Mouse (Mus musculus): ENCODE results near the gene Egfl7.
A peak's percentile ranks its signal among the peaks of the same experiment; 100 is the strongest.

Gene Egfl7

DNA sequence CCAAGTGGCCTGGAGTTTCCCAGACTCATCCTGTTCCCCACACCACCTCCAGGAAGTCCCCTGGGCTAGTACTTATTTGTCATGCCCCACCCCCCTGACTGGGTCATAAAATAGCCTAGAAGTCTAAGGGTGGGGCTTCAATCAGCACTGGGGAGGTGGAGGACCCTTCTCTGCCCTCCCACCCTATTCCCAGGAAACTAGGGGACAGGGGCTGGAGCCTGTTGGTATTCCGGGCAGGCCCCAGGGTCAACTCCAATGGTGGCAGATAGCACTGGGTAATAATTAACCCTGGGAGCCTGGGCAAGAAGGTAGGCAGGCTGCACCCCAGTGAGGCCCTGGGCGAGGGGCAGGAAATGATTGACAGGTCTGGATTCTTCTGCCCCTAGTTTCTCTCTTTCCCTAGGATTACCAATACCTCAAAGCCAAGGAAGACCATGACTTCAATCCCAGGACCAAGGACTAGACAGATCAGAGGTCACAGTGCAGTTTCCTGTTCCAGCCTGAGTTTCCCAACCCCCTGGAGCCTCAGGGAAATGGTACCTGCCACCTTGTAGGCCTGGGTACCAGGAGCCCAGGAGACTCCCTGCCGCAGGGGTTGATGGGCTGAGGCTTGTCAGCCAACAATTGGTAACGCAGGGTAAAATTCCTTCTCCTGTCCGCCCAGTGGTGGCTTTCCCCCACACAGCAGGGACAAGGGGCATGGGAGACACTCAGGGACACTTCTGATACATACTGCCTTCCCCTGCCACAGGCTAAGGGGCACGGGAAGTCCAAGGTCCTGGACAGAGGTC lies 15.3 kb downstream of the Egfl7 start:
- DNase-seq = peak; percentile 63 to 65

DNA sequence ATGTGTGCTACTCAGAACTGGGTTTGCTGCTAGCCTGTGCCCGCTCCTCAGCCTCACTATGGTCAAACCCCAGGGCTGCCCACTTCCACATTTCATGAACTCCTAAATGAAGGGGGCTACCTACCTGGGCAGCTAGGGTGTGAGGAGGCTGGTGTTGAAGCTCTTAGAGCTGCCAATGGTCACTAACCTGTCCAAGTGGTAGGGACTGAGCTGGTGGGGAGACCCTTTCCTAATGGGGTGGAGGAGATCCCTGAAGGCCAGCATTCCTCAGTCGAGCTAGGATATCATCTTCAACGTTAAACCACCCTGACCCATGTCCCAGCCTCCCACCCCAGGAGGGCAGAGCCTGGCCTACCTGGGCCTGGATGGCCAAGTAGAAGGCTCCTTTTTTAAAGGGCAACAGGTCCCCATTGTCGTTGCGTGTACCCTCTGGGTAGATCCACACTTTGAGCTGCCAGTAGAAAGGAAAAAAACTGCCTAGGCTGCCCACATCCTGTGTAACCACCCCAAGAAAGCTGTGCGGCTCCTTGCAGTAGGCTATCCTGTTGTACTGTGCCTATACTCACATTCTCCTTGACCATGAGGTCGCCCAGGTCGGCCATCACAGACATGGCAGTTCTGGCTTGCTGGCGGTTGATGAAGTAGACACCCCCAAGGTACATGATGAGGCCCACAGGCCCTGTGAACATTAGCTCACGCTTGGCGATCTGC lies 16.1 kb downstream of the Egfl7 start:
- peak in 1 of 2 experiments; percentile 48 for DNase-seq

DNA sequence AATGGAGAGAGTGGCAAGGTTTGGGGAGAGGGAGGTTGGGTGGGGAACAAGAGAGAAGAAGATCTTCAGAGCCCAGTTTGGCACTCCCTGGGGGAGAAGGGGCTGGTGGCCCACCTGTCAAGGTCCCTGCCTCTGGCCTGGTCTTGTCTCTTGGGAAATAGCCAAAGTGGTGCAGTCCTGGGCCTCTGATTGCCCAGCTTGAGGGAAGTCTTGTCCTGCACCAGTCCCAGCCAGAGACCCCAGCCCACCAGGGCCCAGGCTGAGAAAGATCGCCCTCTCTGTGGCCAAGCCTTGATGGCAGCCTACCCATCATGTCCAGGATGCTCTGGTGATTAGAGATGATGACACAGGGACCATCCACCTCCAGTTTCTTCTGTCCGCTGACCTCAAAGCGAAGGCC lies 17.1 kb downstream of the Egfl7 start:
- DNase-seq = no peak

DNA sequence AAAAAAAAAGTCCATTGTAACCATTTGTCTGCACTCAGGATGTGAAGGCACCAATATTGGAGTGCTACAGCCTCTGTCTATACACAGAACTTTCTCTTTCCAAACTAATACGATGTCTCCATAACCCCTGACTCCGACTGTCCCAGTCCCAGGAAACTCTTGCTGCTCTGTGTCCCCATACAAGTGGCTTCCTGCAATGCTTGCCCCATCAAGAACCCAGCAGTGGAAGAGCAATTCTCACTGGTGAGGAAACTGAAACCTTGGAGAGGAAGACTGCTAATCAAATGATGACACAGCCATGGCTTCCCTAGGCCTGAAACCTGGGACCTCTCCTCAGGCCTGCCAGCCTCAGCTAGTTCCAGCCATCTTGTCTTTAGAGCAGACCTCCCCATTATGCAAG lies 18.0 kb downstream of the Egfl7 start:
- no peak for DNase-seq

DNA sequence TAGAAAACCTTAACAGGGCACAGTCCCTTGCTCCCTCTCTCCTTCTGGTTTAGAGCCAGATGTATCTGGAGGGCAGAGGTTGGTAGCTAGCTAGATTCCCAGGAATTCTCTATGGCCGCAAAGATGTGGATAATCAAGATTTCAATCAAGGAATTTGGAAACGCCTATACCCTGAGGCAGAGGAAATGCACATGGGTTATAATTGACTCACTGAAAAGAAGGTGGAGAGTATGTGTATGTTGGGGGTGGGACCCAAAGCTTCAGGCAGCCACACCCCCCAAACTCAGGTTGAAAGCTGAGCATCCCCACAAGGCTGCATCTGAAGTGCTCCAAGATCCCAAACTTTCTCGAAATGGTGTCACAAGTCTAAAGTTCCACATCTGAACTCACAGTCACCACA lies 18.6 kb downstream of the Egfl7 start:
- no peak for DNase-seq

DNA sequence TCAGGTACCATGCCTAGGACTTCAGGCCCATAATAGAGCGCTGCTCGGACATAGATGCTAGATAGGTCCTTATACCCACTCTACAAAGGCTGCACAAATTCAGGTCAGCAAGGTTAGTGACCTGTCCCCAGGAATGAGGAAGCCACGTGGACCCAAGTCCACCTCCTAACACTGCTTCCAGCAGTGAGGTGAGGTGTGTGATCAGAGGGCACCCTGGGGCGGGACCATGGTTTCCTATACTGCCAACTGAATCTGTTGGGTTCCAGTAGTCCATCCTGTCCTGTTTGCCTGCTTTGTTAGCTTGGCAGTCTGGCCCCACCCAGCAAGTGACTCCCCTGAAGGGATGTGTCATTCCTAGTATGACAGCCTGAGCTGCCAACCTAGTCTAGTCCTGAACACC lies 20.2 kb downstream of the Egfl7 start:
- no peak for DNase-seq

DNA sequence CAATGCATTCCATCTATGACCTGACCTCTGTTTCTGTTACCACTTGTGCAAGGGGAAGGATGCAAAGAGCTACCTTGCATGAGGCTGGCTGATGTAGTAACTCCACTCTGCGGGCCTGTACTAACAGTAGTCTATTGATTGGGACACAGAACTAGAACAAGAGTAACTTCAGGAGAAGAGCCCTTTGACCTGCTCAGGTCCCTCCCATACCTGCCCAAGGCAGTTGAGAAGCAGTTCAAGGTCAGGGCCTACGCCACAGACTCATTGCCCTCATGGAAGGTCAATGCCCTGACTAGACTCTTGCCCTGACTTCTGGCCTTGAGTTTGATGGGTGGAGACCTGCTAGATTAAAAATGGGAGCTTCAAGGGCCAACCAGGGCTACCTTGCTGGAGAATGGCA lies 20.9 kb downstream of the Egfl7 start:
- no peak for DNase-seq

DNA sequence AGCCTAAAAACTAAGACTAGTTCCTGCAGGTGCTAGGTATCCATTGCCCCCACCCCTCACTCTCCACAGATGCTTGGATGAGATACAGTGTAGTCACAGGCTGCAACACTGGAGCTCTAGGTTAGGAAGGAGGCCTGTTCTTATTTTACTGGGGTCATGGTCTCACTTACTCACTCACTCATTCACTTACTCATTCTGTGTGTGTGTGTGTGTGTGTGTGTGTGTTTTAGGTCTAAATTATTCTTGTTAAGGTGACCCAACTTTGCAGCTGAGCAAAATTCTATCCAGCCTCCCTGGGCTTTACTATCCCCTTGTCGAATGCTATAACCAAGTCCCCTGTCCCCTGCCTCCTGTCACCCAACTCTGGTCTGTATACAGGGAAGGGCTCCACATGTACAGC lies 21.8 kb downstream of the Egfl7 start:
- no peak for DNase-seq

DNA sequence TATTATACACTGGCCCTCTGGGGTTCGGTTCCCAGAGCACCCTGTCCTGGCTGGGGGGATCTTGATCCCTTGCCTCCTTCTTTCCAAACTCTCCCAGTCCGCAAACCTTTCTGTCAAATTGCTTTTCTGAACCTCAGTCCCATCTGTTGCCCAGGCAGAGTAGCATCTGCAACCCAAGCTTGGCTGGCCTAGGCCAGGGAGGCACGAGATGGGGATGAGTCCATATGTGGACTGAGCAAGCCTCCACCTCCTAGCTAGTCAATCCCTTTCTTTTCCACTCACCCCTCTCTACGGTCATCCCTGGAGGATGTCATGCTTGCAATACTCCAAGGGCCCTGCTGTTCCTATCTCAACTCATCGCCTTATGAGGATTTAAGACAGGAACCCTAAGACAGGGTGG lies 22.8 kb downstream of the Egfl7 start:
- DNase-seq = no peak

DNA sequence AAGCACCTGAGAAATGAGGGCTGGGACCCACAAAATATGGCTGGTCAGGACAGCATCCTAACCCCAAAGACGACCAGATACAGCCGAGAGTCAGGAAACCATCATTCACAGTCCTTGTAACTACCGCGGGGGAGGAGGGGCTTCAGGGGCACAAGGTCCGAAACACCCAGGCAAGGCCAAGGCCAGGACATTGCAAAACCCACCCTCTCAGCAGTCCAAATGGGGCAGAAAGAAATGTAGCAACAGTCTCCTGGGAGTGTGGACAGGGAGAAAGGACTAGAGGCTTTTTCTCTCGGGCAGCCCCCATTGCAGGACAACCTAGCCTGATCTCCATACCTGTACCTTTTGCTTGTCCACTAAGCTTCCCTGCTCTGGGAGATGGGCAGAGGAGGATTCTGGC lies 23.3 kb downstream of the Egfl7 start:
- DNase-seq = no peak

DNA sequence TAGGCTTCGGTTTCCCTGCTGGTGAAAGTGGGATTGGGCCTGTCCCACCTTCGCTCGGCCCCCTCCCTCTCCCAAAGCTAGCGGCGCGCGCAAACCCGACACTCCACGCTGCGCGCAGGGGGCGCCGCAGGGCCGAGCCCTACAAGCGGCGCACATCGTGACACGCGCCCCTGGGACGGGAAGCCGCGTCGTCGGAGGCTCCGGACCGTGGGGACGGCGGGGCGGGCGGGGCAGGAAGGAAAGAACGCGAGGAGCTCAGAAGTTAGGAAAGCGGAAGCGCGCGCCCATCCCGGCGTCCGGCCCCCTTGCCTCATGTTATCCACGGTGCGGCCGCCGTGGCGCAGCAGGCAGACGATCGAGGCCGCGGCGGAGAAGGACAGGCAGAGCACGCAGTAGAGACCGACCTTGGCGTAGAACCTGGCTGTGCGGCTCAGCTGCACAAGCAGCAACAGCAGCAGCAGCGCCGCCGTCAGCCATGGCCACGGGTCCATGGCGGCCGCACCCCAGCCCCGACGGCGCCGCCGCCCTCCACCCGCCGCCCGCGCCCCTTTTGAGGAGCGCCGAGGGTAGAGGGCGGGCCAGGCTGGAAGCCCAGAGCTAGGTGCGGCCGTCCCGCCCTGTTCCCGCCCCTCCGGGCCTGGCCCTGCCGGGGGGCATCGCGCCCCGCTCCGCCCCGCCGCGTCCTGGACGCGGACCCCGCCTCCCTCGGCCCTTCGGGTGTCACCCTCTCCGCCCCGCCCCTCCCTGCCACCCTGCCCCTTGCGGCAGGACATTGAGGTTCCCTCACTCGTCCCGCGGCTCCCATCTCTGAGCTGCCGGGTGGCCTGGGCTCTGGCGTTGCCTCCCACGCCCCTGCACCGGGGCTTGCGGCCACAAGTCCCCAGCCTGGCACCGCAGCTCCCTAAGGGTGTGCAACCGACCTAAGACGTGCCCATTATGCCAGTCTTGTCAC lies 24.2 kb downstream of the Egfl7 start, which contains the start of gene Agpat2:
Gene Agpat2 (minus strand): TSS at position 698 of the 952 bp plus-strand sequence.
- DNase-seq = peak; percentile 92 to 96

DNA sequence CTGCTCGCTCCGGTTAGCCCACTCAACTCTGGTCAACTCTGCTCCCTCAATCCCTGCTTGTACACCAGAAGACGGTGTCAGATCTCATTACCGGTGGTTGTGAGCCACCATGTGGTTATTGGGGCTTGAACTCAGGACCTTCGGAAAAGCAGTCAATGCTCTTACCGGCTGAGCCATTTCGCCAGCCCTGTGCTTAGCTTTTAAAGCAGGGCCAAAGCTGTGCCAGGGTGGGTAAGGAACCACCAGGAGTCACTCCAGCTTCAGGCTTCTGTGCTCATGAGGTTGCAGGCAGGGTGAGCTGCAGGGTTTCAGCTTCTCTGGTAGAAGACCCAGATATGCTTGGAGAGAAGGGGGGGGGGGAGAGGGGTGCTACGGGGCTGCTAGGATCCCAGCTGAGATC lies 25.5 kb downstream of the Egfl7 start:
- DNase-seq = no peak

DNA sequence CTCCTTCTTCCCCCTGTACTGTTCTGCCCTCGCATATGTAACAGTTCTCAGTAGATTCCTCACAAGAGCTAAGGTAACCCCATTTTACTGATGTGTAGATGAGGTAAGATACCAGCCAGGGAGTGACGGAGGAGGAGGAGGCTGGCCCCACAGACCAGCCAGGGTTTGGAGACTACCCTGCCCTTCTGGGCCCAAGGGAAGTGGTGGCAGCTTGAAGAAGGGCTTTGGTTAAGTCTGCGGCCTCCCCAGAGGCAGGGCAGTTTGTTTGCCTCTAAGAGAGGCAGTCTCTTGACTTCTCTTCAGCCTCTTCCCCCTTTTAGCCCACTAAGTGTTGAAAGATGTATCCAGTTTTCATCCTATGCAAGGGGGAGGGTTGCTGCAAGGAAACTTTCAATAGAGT lies 26.8 kb downstream of the Egfl7 start:
- DNase-seq = no peak

DNA sequence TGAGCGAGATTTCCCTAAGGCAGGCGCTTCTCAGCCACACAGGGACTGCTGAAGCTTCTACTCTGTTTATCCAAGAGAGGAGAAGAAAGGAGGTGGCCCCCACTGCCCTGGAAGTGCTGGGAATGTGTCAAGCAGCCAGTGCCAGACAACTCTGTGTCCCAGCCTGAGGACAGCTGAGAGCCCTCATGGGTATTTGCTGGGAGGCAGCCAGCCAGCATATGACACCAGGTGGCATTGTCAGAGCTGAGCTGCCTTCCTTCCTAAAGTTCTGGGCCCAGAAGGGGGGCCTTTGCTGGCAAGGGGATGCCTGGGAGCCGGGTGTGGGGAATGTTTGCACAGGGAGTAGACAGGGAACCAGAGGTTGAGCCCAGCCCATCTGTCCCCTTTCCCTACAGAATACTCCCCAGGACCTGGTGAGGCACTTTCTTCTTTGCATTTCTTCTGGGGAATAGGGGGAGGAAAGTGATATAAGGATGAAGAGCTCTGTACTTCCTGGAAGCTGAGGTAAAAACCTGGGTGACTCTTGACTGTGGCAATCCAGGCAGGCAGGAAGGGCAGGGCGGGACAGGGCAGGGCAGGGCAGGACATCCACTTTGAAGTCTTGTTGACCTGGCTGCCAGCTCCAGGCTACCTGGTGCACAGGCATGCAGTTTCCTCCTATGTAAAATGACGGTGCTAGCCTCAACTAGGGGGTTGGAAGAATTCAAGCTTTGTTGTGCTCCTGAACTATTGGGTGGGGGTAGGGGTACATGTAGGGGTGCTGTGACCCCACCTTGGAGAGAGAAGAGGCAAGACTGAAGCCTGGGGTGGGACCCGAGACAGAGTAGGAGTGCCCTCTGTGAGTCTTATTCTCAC lies 27.5 kb downstream of the Egfl7 start:
- peak; percentile 74 to 90 for DNase-seq

DNA sequence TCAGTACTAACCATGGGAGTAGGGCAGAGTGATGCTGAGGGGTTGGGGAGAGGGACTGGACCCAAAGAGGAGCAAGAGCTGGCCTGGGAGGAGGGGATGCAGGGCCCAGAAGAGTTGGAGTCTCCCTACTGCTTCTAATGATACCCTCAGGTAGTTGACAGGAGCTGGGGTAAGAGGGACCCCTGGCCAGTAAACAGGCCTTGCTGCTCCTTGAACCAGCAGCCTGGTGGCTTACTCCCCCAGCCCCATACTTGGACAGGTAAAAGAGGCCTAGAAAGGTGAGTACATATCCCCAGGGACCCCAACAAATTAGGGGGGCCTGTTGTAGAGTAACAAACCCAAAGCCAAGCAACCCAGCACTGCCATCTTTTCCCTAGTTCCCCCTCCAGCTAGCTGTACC lies 29.0 kb downstream of the Egfl7 start:
- DNase-seq = no peak

DNA sequence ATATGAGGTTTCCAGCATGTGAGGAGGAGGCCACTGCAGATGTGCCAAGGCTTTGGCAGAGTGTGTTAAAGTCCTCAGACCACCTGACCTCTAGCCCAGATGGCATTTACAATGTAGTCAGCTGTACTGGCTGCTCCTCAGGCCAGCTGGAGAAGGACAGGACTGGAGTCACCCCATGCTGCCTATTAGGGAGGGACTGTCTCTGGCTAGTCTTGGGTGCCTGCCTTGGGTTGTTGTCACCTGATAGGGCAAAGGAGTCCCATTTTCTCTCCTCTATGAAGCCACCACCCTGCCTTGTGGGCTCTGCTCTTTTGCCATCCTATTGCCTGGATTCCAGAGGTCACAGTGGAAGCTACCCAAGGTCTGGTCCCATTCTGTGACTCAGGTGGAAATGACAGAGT lies 29.4 kb downstream of the Egfl7 start:
- DNase-seq = no peak

DNA sequence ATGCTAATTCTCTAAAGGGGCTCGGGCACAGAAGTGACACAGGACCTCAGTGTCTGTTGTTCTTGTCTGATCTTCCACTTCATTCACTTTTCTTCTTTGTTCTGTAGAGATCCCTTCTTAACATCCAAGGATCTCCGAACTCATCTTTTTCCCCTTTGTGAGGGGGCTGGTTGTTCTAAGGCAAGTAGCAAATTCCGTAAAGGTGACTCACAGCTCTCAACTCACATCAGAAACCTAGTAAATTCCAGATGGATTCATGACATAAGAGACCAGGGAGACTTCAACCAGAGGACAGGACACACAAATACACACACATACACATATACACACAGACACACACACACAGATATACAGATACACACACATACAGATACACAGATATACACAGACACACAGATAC lies 30.7 kb downstream of the Egfl7 start:
- no peak for DNase-seq

DNA sequence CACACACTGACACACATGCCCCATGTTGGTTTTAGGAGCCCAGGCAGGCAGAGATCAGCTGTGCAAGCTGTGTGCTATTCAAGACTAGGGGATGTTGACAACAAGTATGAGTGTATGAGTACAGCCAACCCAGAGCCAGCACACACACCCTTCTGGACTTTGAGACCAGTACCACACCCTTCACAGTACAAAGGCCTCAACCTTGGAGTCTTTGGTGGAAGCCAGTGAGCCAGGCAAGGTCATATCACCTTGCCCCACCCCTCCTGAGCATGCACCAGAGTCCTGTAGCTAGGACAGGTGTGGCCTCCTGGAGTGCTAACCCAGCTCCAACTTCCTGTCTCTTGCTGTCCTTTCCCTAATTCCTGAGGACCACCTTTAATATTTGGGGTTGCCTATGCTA lies 31.2 kb downstream of the Egfl7 start:
- DNase-seq = no peak

DNA sequence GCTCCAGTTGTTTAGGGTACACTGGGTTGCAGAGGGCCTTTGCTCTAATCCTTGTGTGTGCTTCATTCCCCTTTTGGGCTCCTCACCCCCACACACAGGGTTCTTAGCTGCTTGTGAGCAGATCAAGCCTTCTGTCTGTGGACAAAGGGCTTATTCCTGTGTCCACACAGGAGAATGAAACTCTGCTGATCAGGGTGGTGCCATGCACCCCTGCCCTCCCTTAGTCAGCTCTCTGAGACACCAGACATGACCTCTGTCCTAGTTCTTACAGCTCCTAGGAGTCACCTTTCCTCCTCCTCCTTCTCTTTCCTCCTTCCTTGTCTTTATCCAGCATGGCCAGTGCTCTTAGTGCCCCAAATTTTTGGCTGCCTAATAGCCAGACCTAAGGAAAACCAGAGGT lies 32.1 kb downstream of the Egfl7 start:
- no peak for DNase-seq

DNA sequence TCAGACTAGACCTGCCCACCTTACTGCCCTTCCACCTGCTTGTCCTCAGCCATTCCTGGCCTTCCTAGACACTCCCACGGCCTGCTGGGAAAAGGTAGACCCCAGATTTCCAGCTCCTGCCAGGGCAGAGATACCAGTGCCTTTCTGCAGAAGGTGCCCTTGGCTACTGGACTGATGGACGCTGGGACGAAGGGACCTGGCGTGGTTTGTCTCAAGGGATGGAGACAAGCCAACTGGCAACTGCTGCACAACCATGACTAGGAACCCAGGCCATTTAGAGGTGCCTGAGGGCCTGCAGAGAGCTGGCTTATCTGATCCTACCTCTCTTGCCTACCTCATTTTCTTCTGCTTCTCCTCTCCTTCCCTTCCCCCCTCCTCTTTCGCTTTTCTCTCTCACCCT lies 35.1 kb downstream of the Egfl7 start:
- DNase-seq = no peak

DNA sequence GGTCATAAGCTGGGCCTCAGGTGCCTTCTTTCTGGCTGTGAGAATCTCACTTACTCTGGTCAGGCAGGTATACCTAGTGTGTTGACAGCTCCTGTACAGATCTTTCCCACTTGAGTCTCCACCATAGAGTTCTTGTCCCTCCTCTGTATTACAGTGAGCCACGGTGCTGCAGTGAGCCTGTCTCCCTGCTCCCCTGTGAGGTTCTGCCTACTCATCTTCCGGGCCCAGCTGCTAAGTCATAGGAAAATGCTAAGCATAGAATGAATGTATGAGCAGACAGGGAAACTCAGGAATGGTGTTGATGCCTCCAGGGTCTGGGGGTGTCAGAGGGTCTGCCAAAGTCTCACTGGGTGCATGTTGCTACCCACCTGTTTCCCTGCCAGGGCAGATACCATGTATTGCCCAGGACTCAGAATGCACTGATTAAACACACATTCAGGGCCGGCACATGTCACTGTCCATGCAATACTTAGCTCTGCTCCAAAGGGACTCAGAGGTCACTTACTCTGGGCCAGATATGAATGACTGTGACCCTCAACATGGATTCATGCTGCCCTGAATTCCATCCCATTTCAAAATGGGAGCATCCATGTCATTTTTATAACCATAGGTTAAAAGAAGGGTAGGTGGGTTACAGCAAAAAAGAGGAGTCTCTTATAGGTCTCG lies 35.8 kb downstream of the Egfl7 start:
- DNase-seq = no peak

DNA sequence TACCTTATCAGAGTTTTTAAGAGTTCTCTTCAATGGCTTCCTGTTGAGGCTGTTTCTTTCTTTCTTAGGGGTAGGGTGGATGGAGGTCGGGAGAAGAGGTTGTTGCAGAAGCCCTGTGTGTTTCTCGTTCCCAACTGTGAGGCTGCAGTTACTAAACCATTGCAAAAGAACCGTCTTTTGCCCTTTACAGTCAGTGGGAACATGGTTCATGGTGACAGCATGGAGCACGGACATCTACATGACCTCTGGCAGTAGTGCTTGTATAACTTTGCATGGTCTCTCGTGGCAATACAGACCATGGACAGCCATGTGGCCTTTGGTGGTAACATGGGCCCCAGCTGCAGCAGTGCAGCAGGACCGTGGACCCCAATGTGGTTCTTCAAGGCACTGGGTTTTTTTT lies 37.5 kb downstream of the Egfl7 start:
- DNase-seq = no peak
